Mouse (Mus musculus) intestine, embryonic 15.5 days (tissue): ENCODE measurements around the gene Cyb5d1. TPM values are rescaled to one million over a fixed set of nuclear protein-coding genes. Genes with fewer than 3 reads are reported as not detected.

Experiments used
- ATAC-seq: fragments of 200-750 bp; cut with Nextera tagmentation; 2 replicates; pipeline ENCODE4 v1.8.0; 2017; ENCODE audit warnings: moderate TSS enrichment, moderate library complexity
- H3K27ac ChIP-seq: fragments of 300-500 bp; sonication (generic); 2 replicates; pipeline ENCODE4 v1.5.1; 2015; ENCODE audit warnings: mild to moderate bottlenecking, inconsistent platforms
- H3K27me3 ChIP-seq: fragments of 300-500 bp; sonication (generic); replicated peaks from 2 replicates; pipeline ENCODE4 v1.6.1; 2015; ENCODE audit warnings: inconsistent platforms
- H3K36me3 ChIP-seq: fragments of 300-500 bp; sonication (generic); 2 replicates; pipeline ENCODE4 v1.6.1; 2015; ENCODE audit warnings: inconsistent platforms
- H3K4me1 ChIP-seq: fragments of 300-500 bp; sonication (generic); replicated peaks from 2 replicates; pipeline ENCODE4 v1.6.1; 2015; ENCODE audit warnings: inconsistent platforms
- H3K4me2 ChIP-seq: fragments of 300-500 bp; sonication (generic); replicated peaks from 2 replicates; pipeline ENCODE4 v1.6.1; 2015; ENCODE audit warnings: mild to moderate bottlenecking, inconsistent platforms
- H3K4me3 ChIP-seq: fragments of 300-500 bp; sonication (generic); replicated peaks from 2 replicates; pipeline ENCODE4 v1.5.1; 2015; ENCODE audit warnings: inconsistent platforms
- H3K9ac ChIP-seq: fragments of 300-500 bp; sonication (generic); 2 replicates; pipeline ENCODE4 v1.6.1; 2015; ENCODE audit warnings: inconsistent platforms
- H3K9me3 ChIP-seq: fragments of 300-500 bp; sonication (generic); 2 replicates; pipeline ENCODE4 v1.6.1; 2016; ENCODE audit warnings: inconsistent platforms
- WGBS: fragments of 180-500 bp; shearing (Covaris S2); methylation state at CpG from one replicate; pipeline ENCODE4 v1.1.7; 2015; 5-methylcytosine and 5-hydroxymethylcytosine counted together
- polyA plus RNA-seq: library from polyadenylated mRNA; unstranded; fragments of >200 nt; fragmentation: Nextera tagmentation; extraction: Ambion mirVana; gene quantifications from 2 replicates; pipeline ENCODE4 v1.2.1, GENCODE M21; 2015

Cyb5d1 gene
- polyA plus RNA-seq, 1 experiment from 2014 or later, result 22.7 TPM

GRCm38 (mm10) chr11:69369215-69369989 lies 26.0 kb downstream of the Cyb5d1 start, which contains the start of gene Chd3:
Gene Chd3, minus strand, starts transcription at chr11:69369406.
- Histone ChIP-seq H3K4me1 (peaks cover 49% of the 10 kb centered on the region), H3K27ac (peak within 1 kb of the TSS; percentile 99), H3K27me3 (no peaks in the 10 kb centered on the region), H3K4me3 (peak within 1 kb of the TSS; percentile 87), H3K4me2 (peak within 1 kb of the TSS; percentile 91), H3K36me3 (no peaks in the 10 kb centered on the region), H3K9me3 (no peaks in the 10 kb centered on the region), H3K9ac (peak within 1 kb of the TSS; percentile 100)
- no peak for ATAC-seq
- WGBS, result 1% methylated on average over 23 of the region's 34 CpGs

- H3K4me2 ChIP-seq, result peak overlapping the region; percentile 91
- H3K36me3 ChIP-seq, result peaks cover 2% of the 10 kb centered on the region; the same call in 1 of the 2 replicates
- H3K9ac ChIP-seq, result peak overlapping the region; percentile 100
- peak; percentile 2; the same call in 1 of the 2 replicates for ATAC-seq
- WGBS, result under 1% methylated on average over 51 of the region's 106 CpGs
- H3K27me3 ChIP-seq, result no peaks in the 10 kb centered on the region
- peak overlapping the region; percentile 99 for H3K27ac ChIP-seq
- no peaks in the 10 kb centered on the region for H3K9me3 ChIP-seq
- H3K4me1 ChIP-seq, result peaks cover 56% of the 10 kb centered on the region
- peak overlapping the region; percentile 87 for H3K4me3 ChIP-seq
Measured at GRCm38 (mm10) chr11:69368356-69369214, 26.8 kb downstream of the Cyb5d1 start.

- Histone ChIP-seq H3K4me1 (peaks cover 54% of the 10 kb centered on the region), H3K9me3 (no peaks in the 10 kb centered on the region), H3K4me2 (peak overlapping the region; percentile 91), H3K9ac (peak overlapping the region; percentile 100), H3K27ac (peak overlapping the region; percentile 99), H3K4me3 (peak overlapping the region; percentile 87), H3K36me3 (peaks cover 7% of the 10 kb centered on the region; the same call in 1 of the 2 replicates), H3K27me3 (no peaks in the 10 kb centered on the region)
- under 1% methylated on average over 22 of the region's 22 CpGs for WGBS
- no peak for ATAC-seq
Measured at GRCm38 (mm10) chr11:69367616-69368355, 27.6 kb downstream of the Cyb5d1 start.

DNA sequence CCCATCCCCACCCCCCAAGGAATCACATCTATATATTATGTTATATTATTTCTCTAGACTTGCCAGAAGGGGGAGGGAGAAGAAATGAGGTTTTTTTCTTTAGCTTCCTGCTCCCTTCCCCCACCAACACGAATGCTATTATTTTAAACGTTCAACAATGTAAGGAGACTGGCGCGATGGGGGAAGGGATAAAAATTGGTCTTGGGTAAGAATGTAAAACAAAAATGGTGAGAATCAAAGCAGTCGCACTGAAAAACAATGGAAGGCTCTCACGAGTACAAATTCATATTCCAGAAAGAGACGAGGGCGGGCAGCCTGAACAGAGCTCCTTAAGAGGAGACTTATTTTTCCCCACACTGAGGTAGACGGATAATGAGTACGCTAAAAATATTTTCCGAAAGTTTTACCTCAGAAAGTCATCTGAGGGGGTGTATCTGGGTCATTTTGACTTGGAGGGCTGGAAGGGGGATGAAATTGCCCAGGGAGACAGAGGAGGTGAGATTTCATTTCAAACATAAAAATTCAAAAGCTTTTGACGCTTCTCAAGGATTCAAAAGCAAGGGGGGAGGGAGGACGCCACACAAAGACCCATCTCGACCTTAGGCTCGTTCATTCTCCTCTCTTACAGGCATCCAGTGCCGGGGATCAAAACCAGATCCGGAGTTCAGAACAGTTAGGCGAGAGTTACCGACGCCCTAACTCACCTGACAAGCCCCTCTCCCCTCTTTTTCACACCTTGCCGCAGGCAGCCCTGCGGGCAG lies 28.4 kb downstream of the Cyb5d1 start:
- WGBS, result 0% methylated on average over 22 of the region's 22 CpGs
- no peaks in the 10 kb centered on the region for H3K27me3 ChIP-seq
- peak overlapping the region; percentile 87 for H3K4me3 ChIP-seq
- peaks cover 7% of the 10 kb centered on the region; the same call in 1 of the 2 replicates for H3K36me3 ChIP-seq
- peak overlapping the region; percentile 99 for H3K27ac ChIP-seq
- peaks cover 47% of the 10 kb centered on the region for H3K4me1 ChIP-seq
- ATAC-seq, result no peak
- peak overlapping the region; percentile 91 for H3K4me2 ChIP-seq
- H3K9ac ChIP-seq, result peak overlapping the region; percentile 100
- no peaks in the 10 kb centered on the region for H3K9me3 ChIP-seq

- peaks cover 39% of the 10 kb centered on the region for H3K4me1 ChIP-seq
Measured at GRCm38 (mm10) chr11:69366157-69366854, 29.1 kb downstream of the Cyb5d1 start.

DNA sequence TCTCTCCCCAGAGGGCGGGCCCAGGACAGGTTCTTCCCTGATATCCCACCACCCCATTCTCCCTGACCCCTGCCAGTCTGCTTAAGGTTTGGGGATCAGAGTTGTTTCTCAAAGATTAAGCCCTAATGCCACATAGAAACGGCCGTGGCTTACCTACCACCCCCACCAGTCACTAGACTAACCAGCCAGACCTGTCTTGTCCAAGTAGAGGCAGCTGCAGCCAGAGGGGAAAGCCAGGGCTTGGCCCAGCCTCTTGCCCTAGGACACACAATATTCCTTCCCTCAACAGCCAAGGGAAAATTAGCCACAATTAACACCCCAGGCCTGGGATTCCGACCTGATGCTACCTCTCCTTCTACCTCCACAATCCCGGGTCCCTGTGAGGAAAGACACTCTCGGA lies 29.7 kb downstream of the Cyb5d1 start:
- peak; percentile 18 for ATAC-seq
- peak overlapping the region; percentile 97 for H3K27ac ChIP-seq
- WGBS, result 13% methylated on average over 6 of the region's 6 CpGs

More at GRCm38 (mm10) chr11:69366157-69366854, 29.1 kb downstream of the Cyb5d1 start:
- WGBS, result 0% methylated on average over 26 of the region's 26 CpGs
- Histone ChIP-seq H3K9ac (peak overlapping the region; percentile 58), H3K27me3 (no peaks in the 10 kb centered on the region), H3K4me3 (peak overlapping the region; percentile 87), H3K9me3 (no peaks in the 10 kb centered on the region), H3K27ac (peak overlapping the region; percentile 99), H3K36me3 (peaks cover 7% of the 10 kb centered on the region; the same call in 1 of the 2 replicates), H3K4me2 (peak overlapping the region; percentile 91)
- ATAC-seq, result peak; percentile 87

DNA sequence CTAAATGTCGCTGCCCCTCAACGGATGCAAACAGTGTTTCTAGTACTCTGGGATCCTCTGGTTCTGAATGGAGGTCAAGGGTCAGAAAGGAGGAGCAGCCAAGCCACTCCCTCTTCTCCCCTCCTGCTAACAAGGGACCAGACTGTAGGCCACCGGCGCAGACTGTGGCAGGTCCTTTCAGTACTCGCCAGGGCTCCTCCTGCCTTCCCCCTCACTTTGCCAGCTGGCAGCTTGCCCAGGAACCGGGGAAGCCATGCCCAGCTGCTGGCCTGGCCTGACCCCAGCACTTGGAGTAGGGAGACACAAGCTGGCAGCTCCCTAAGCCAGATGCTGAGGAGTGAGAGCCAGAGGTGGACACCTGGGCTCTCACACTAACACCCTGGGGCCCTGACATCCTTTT lies 30.5 kb downstream of the Cyb5d1 start:
- WGBS, result 1% methylated on average over 6 of the region's 6 CpGs
- no peaks in the 10 kb centered on the region for H3K27me3 ChIP-seq
- H3K9ac ChIP-seq, result peak overlapping the region; percentile 58
- peaks cover 21% of the 10 kb centered on the region for H3K36me3 ChIP-seq
- peak overlapping the region; percentile 91 for H3K4me2 ChIP-seq
- H3K9me3 ChIP-seq, result no peaks in the 10 kb centered on the region
- peak overlapping the region; percentile 14 for H3K4me3 ChIP-seq
- ATAC-seq, result peak; percentile 34
- H3K27ac ChIP-seq, result peak overlapping the region; percentile 97
- peaks cover 32% of the 10 kb centered on the region for H3K4me1 ChIP-seq

More for the DNA sequence above, 29.7 kb downstream of the Cyb5d1 start:
- Histone ChIP-seq H3K4me3 (peak overlapping the region; percentile 37), H3K27me3 (no peaks in the 10 kb centered on the region), H3K9ac (peak overlapping the region; percentile 58), H3K4me2 (peak overlapping the region; percentile 91), H3K36me3 (peaks cover 13% of the 10 kb centered on the region), H3K4me1 (peaks cover 34% of the 10 kb centered on the region), H3K9me3 (no peaks in the 10 kb centered on the region)

- Histone ChIP-seq H3K4me1 (peaks cover 32% of the 10 kb centered on the region), H3K9ac (0 out of 2 replicates have a peak overlapping the region, but pooled peaks have one; percentile 58), H3K27me3 (no peaks in the 10 kb centered on the region), H3K4me3 (peak overlapping the region; percentile 14; the same call in 1 of the 2 replicates), H3K36me3 (peaks cover 26% of the 10 kb centered on the region), H3K27ac (peak overlapping the region; percentile 97), H3K9me3 (no peaks in the 10 kb centered on the region), H3K4me2 (peak overlapping the region; percentile 91)
- no peak for ATAC-seq
- 37% methylated on average over 8 of the region's 8 CpGs for whole genome bisulfite sequencing
Measured at GRCm38 (mm10) chr11:69364376-69364775, 31.1 kb downstream of the Cyb5d1 start.

GRCm38 (mm10) chr11:69362479-69362878 lies 33.0 kb downstream of the Cyb5d1 start:
- Histone ChIP-seq H3K4me2 (no peak overlapping the region), H3K9ac (no peak overlapping the region), H3K9me3 (no peaks in the 10 kb centered on the region), H3K27me3 (no peaks in the 10 kb centered on the region), H3K36me3 (peaks cover 42% of the 10 kb centered on the region), H3K4me1 (peaks cover 27% of the 10 kb centered on the region), H3K4me3 (no peak overlapping the region), H3K27ac (no peak overlapping the region)
- 83% methylated on average over 2 of the region's 2 CpGs for whole genome bisulfite sequencing
- no peak for ATAC-seq

DNA sequence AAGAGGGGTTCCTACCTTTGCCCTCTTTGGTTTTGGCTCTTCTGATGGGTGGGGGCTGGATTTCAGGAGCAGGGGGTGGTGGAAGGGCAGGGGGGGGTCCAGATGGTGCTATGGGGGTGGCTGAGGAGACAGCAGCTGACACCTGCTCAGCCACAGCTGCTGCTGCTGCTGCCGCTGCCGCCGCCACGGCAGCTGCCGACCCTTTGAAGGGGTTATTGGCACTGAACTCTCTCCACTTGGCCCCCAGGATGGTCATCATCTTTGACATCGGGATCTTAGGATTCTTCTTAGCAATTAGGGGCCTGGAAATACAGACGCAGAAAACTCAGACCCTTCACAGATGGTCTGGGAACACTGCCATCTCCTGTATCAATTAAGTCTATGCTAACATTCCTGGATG lies 33.4 kb downstream of the Cyb5d1 start:
- Histone ChIP-seq H3K27ac (no peak overlapping the region), H3K27me3 (no peaks in the 10 kb centered on the region), H3K9me3 (no peaks in the 10 kb centered on the region), H3K4me3 (no peak overlapping the region), H3K9ac (no peak overlapping the region), H3K36me3 (peaks cover 46% of the 10 kb centered on the region), H3K4me2 (no peak overlapping the region), H3K4me1 (peaks cover 27% of the 10 kb centered on the region)
- ATAC-seq, result no peak
- 73% methylated on average over 7 of the region's 7 CpGs for WGBS
